Mouse (Mus musculus): ENCODE measurements around the gene Dip2c. TPM values are rescaled to one million over a fixed set of nuclear protein-coding genes. Genes with fewer than 3 reads are reported as not detected.

Dip2c gene
- polyA plus RNA-seq, 1 experiment from 2014 or later: 13.9 TPM

- no peak overlapping the region for H3K4me2 ChIP-seq
- no peaks in the 10 kb centered on the region for H3K9me3 ChIP-seq
- H3K27me3 ChIP-seq: no peaks in the 10 kb centered on the region
- H3K27ac ChIP-seq (replicated peaks): no peak overlapping the region
- H3K4me3 ChIP-seq: no peak overlapping the region
- H3K4me1 ChIP-seq (replicated peaks): peaks cover 3% of the 10 kb centered on the region; the same call in 1 of the 2 replicates
- H3K9ac ChIP-seq: no peak overlapping the region
- 56% methylated on average over 5 of the region's 5 CpGs for WGBS
- no peaks in the 10 kb centered on the region for H3K36me3 ChIP-seq
- ATAC-seq (ENCODE audit: low FRiP score, low read depth): no peak
Observed at GRCm38 (mm10) chr13:9390204-9390804, 114.0 kb downstream of the Dip2c start.

GRCm38 (mm10) chr13:9393470-9393869, 117.1 kb downstream of the Dip2c start:
- peaks cover 4% of the 10 kb centered on the region for H3K4me1 ChIP-seq (replicated peaks)
- no peak overlapping the region for H3K27ac ChIP-seq (replicated peaks)
- no peaks in the 10 kb centered on the region for H3K9me3 ChIP-seq
- no peak overlapping the region for H3K4me3 ChIP-seq
- 95% methylated on average over 3 of the region's 3 CpGs for WGBS
- no peaks in the 10 kb centered on the region for H3K36me3 ChIP-seq
- H3K9ac ChIP-seq: no peak overlapping the region
- ATAC-seq (ENCODE audit: low FRiP score, low read depth): no peak
- H3K27me3 ChIP-seq: no peaks in the 10 kb centered on the region
- no peak overlapping the region for H3K4me2 ChIP-seq

- H3K9ac ChIP-seq: no peak overlapping the region
Observed at GRCm38 (mm10) chr13:9395286-9395685, 119.0 kb downstream of the Dip2c start.

GRCm38 (mm10) chr13:9398846-9399245, 122.5 kb downstream of the Dip2c start:
- WGBS: 22% methylated on average over 1 of the region's 1 CpGs
- no peak; the same call in 1 of the 2 replicates for ATAC-seq (ENCODE audit: low FRiP score, low read depth)

More at GRCm38 (mm10) chr13:9395286-9395685, 119.0 kb downstream of the Dip2c start:
- ATAC-seq (ENCODE audit: low FRiP score, low read depth): no peak
- Histone ChIP-seq H3K4me3 (no peak overlapping the region), H3K4me2 (no peak overlapping the region), H3K4me1 (replicated peaks) (peaks cover 8% of the 10 kb centered on the region), H3K36me3 (no peaks in the 10 kb centered on the region), H3K27me3 (no peaks in the 10 kb centered on the region), H3K27ac (replicated peaks) (no peak overlapping the region), H3K9me3 (no peaks in the 10 kb centered on the region)
- WGBS: 73% methylated on average over 1 of the region's 1 CpGs

GRCm38 (mm10) chr13:9405399-9405798, 129.1 kb downstream of the Dip2c start:
- Histone ChIP-seq H3K4me2 (no peak overlapping the region), H3K27ac (replicated peaks) (no peak overlapping the region), H3K4me3 (no peak overlapping the region), H3K9me3 (no peaks in the 10 kb centered on the region; the same call in 1 of the 2 replicates), H3K4me1 (replicated peaks) (no peaks in the 10 kb centered on the region), H3K9ac (no peak overlapping the region), H3K36me3 (no peaks in the 10 kb centered on the region), H3K27me3 (no peaks in the 10 kb centered on the region)
- ATAC-seq (ENCODE audit: low FRiP score, low read depth): no peak
- WGBS: 59% methylated on average over 1 of the region's 1 CpGs

More at GRCm38 (mm10) chr13:9398846-9399245, 122.5 kb downstream of the Dip2c start:
- H3K4me3 ChIP-seq: no peak overlapping the region
- H3K27me3 ChIP-seq: no peaks in the 10 kb centered on the region
- H3K27ac ChIP-seq (replicated peaks): no peak overlapping the region
- H3K9ac ChIP-seq: no peak overlapping the region
- no peaks in the 10 kb centered on the region for H3K36me3 ChIP-seq
- H3K4me1 ChIP-seq (replicated peaks): peaks cover 5% of the 10 kb centered on the region; the same call in 1 of the 2 replicates
- no peak overlapping the region for H3K4me2 ChIP-seq
- no peaks in the 10 kb centered on the region; the same call in 1 of the 2 replicates for H3K9me3 ChIP-seq

GRCm38 (mm10) chr13:9408983-9409382, 132.7 kb downstream of the Dip2c start:
- 93% methylated on average over 4 of the region's 4 CpGs for WGBS
- no peak overlapping the region for H3K9ac ChIP-seq
- no peaks in the 10 kb centered on the region for H3K4me1 ChIP-seq (replicated peaks)
- H3K4me2 ChIP-seq: no peak overlapping the region
- H3K27me3 ChIP-seq: no peaks in the 10 kb centered on the region
- H3K27ac ChIP-seq (replicated peaks): no peak overlapping the region
- no peak for ATAC-seq (ENCODE audit: low FRiP score, low read depth)
- no peaks in the 10 kb centered on the region for H3K9me3 ChIP-seq
- no peaks in the 10 kb centered on the region for H3K36me3 ChIP-seq
- H3K4me3 ChIP-seq: no peak overlapping the region

- H3K36me3 ChIP-seq: no peaks in the 10 kb centered on the region
- 95% methylated on average over 3 of the region's 3 CpGs for WGBS
- H3K27me3 ChIP-seq: no peaks in the 10 kb centered on the region
- no peak overlapping the region for H3K27ac ChIP-seq (replicated peaks)
- no peak overlapping the region for H3K9ac ChIP-seq
- no peak overlapping the region for H3K4me3 ChIP-seq
- no peaks in the 10 kb centered on the region for H3K9me3 ChIP-seq
- H3K4me1 ChIP-seq (replicated peaks): 0 out of 2 replicates have a peak, but pooled peaks cover 4% of the 10 kb centered on the region
- ATAC-seq (ENCODE audit: low FRiP score, low read depth): no peak
- H3K4me2 ChIP-seq: no peak overlapping the region
Observed at GRCm38 (mm10) chr13:9418441-9418840, 142.1 kb downstream of the Dip2c start.

- no peak overlapping the region for H3K27ac ChIP-seq (replicated peaks)
- no peaks in the 10 kb centered on the region for H3K36me3 ChIP-seq
- H3K4me3 ChIP-seq: no peak overlapping the region
- H3K9me3 ChIP-seq: no peaks in the 10 kb centered on the region
- H3K9ac ChIP-seq: no peak overlapping the region
- 0 out of 2 replicates have a peak, but pooled peaks cover 4% of the 10 kb centered on the region for H3K4me1 ChIP-seq (replicated peaks)
- H3K4me2 ChIP-seq: no peak overlapping the region
- ATAC-seq (ENCODE audit: low FRiP score, low read depth): no peak
- no peaks in the 10 kb centered on the region for H3K27me3 ChIP-seq
Observed at GRCm38 (mm10) chr13:9419213-9419612, 142.9 kb downstream of the Dip2c start.

GRCm38 (mm10) chr13:9421949-9422348, 145.6 kb downstream of the Dip2c start:
- H3K27me3 ChIP-seq: no peaks in the 10 kb centered on the region

GRCm38 (mm10) chr13:9422876-9423275, 146.5 kb downstream of the Dip2c start:
- Histone ChIP-seq H3K27me3 (no peaks in the 10 kb centered on the region), H3K9me3 (no peaks in the 10 kb centered on the region), H3K36me3 (no peaks in the 10 kb centered on the region), H3K4me2 (no peak overlapping the region), H3K27ac (replicated peaks) (no peak overlapping the region), H3K4me3 (no peak overlapping the region), H3K9ac (no peak overlapping the region), H3K4me1 (replicated peaks) (0 out of 2 replicates have a peak, but pooled peaks cover 4% of the 10 kb centered on the region)
- ATAC-seq (ENCODE audit: low FRiP score, low read depth): no peak
- WGBS: 70% methylated on average over 1 of the region's 1 CpGs

More at GRCm38 (mm10) chr13:9421949-9422348, 145.6 kb downstream of the Dip2c start:
- H3K9me3 ChIP-seq: no peaks in the 10 kb centered on the region
- no peaks in the 10 kb centered on the region for H3K36me3 ChIP-seq
- no peak overlapping the region for H3K4me3 ChIP-seq
- H3K4me2 ChIP-seq: no peak overlapping the region
- no peak overlapping the region for H3K9ac ChIP-seq
- no peak overlapping the region for H3K27ac ChIP-seq (replicated peaks)
- no peak; the same call in 1 of the 2 replicates for ATAC-seq (ENCODE audit: low FRiP score, low read depth)
- H3K4me1 ChIP-seq (replicated peaks): 0 out of 2 replicates have a peak, but pooled peaks cover 4% of the 10 kb centered on the region
- 95% methylated on average over 4 of the region's 4 CpGs for WGBS

- no peak overlapping the region for H3K4me3 ChIP-seq
- H3K27me3 ChIP-seq: no peaks in the 10 kb centered on the region
- no peaks in the 10 kb centered on the region for H3K9me3 ChIP-seq
- no peak overlapping the region for H3K4me2 ChIP-seq
- H3K27ac ChIP-seq (replicated peaks): no peak overlapping the region
- no peaks in the 10 kb centered on the region for H3K36me3 ChIP-seq
- no peak for ATAC-seq (ENCODE audit: low FRiP score, low read depth)
- no peak overlapping the region for H3K9ac ChIP-seq
- H3K4me1 ChIP-seq (replicated peaks): 0 out of 2 replicates have a peak, but pooled peaks cover 4% of the 10 kb centered on the region
Observed at GRCm38 (mm10) chr13:9424434-9424833, 148.1 kb downstream of the Dip2c start.

GRCm38 (mm10) chr13:9426267-9426666, 149.9 kb downstream of the Dip2c start:
- Histone ChIP-seq H3K4me1 (replicated peaks) (0 out of 2 replicates have a peak, but pooled peaks cover 4% of the 10 kb centered on the region), H3K27ac (replicated peaks) (no peak overlapping the region), H3K36me3 (no peaks in the 10 kb centered on the region), H3K9me3 (no peaks in the 10 kb centered on the region), H3K4me2 (no peak overlapping the region), H3K9ac (no peak overlapping the region), H3K27me3 (no peaks in the 10 kb centered on the region), H3K4me3 (no peak overlapping the region)
- no peak for ATAC-seq (ENCODE audit: low FRiP score, low read depth)

- H3K27me3 ChIP-seq: no peaks in the 10 kb centered on the region
- H3K4me3 ChIP-seq: no peak overlapping the region
- ATAC-seq (ENCODE audit: low FRiP score, low read depth): no peak
- no peak overlapping the region for H3K9ac ChIP-seq
- H3K36me3 ChIP-seq: no peaks in the 10 kb centered on the region
- H3K9me3 ChIP-seq: no peaks in the 10 kb centered on the region
- no peak overlapping the region for H3K4me2 ChIP-seq
- H3K4me1 ChIP-seq (replicated peaks): 0 out of 2 replicates have a peak, but pooled peaks cover 4% of the 10 kb centered on the region
- 79% methylated on average over 4 of the region's 4 CpGs for WGBS
- H3K27ac ChIP-seq (replicated peaks): no peak overlapping the region
Observed at GRCm38 (mm10) chr13:9426779-9427178, 150.5 kb downstream of the Dip2c start.
